Mouse (Mus musculus): Measurements from ENCODE around the gene Tmem72. TPM values are rescaled to one million over a fixed set of nuclear protein-coding genes. Genes with fewer than 3 reads are reported as not detected.

Gene Tmem72
- polyA plus RNA-seq, 1 experiment, result 0.01 TPM

DNA sequence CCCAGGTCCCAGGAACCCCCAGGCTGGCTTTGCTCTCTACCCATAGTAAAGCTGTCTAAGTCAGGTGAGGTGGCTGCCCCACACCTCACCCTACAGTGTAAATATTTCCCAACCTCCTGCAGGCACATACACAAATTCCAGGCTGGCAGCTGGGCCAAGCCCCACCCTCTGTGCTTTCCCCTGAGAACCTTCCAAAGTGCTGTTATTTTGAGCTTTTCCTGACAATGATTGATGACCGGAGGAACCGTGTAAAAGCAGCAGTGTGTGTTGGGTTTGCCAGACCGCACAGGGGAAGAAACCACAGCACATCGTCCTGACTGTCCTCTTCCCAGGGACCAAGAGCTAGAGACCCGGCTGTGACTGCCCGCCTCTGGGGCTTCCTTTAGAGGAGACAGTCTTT lies 66.3 kb downstream of the Tmem72 start, which contains the start of gene Depp1:
Depp1 (plus strand) TSS at position 204 of the 400 bp plus-strand sequence.
- DNase-seq (ENCODE audit: low read depth), result no peak

- no peak for DNase-seq (ENCODE audit: low read depth)
Measured at GRCm38 (mm10) chr6:116649811-116650210, 66.9 kb downstream of the Tmem72 start.

DNA sequence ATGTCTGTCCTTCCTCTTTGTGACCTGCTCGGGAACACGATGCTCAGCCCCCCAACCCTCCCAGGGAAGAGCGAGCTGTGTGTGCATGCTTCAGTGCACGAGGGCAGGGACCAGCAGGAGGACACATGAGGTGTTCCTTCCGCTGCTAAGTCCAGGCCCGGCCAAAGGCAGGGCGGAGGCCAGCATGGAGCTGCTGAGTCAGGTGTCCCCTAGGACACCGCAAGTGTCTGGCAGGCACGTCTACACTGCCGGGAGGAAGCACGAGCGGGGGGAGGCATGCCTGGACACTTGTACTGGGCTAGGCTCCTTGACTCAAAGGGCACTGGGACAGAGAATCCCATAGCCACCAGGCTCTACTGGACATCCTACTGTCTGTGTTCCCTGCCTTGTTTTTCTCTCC lies 69.0 kb downstream of the Tmem72 start:
- DNase-seq (ENCODE audit: low read depth), result no peak

DNA sequence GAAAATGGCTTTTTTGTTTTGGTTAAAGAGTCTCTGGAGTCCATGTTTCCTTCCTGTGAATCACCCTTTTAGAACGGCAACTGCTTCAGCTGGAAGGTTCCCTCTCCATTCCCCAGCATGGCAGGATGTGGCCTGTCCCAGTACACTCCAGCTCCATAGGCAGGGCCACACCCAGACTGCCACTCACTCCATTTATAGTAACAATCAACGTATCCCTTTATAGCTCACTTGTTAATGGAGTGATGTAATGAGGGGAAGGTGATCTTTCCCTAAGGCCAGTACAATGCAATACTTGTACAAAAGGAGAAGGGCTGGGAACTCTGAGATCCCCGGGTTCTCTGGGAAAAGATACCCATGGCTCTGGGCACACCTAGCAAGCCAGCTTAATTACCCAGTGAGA lies 72.4 kb downstream of the Tmem72 start:
- peak; percentile 50 for DNase-seq (ENCODE audit: low read depth)

DNA sequence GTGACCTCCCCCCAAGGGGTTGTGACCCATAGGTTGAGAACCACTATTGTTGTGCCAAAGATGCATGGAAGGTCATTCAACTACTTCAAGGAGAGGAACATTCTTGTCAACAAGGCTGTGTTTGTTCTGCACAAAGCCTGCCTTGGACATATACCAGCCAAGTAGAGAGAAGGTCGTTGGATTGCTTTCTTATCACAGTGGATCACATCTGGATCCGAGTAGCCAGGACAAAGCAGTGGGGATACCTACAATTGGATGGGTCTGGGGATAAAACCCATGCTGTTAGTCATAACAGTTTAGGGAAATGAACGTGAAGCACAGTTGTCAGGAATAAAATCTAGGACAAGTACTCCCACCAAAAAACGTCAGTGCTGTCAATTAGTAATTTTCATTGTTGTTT lies 72.8 kb downstream of the Tmem72 start:
- no peak for DNase-seq (ENCODE audit: low read depth)

- DNase-seq (ENCODE audit: low read depth), result no peak
Measured at GRCm38 (mm10) chr6:116642942-116643341, 73.8 kb downstream of the Tmem72 start.

- no peak for DNase-seq (ENCODE audit: low read depth)
Measured at GRCm38 (mm10) chr6:116639663-116640062, 77.0 kb downstream of the Tmem72 start.

DNA sequence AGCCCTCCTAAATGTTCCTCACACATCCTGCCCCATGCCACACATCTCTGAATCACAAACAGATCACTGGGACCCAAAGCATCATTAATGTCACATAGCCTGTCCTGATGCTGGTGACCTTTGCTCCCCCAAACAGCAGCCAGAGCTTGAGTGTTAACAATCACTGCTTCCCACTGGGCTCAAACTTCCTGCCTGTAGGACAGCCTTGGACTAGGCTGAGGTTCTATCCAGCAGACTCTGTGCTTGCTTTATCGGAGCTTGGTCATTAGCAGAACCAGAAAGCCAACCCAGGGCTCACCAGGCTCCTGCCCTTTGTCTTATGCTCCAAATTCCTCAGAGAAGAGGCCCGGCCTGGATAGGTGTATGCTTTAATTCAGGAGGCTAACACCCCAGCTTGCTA lies 77.8 kb downstream of the Tmem72 start:
- DNase-seq (ENCODE audit: low read depth), result no peak

DNA sequence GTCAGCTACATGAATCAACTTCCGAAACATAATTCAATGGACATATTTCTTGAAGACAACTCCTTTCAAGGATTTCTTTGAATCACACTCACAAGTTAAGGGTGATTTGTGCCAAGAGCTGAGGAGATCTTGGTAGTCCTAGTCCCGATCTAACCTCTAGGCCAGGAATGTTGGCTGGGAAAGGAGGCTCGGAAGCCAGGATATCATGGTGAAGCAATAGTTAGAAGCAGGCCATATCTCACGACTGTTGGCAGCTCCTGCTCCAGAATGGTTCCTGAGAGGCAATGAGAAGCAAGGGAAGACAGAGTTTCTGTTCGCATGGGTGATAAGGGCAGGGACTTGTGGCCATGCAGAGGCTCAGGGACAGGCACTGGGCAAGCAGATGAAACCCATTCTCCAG lies 79.2 kb downstream of the Tmem72 start:
- no peak for DNase-seq (ENCODE audit: low read depth)

DNA sequence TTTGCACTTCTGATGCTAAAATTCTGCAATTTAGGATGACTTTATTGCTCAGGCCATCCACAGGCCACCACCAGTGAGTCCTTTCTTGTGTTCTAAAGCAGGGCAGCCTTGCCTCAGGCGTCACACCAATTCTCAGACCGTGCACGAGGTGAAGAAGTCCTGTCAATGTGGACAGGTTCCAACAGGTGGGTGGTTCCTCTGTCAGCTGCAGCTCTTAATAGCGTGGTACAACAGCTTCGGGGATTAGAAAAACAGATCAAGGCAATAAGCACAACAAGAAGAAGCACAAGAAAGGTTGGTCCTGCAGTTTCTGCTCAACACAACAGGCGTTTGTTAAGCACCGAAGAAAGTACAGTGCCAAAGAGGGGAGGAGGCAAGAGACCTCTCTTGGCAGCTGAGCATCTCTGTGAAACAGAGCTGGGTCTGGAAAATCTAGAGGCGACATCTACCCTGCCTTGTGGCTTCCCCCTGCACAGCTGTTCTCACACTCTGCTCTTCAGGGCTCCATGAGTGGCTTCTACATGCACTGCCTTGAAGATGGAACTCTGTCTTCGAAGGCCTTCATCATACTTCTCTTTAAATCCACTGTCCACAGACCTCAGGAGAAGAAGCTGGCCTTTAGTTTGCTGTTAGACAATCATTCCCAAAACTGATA lies 80.0 kb downstream of the Tmem72 start:
- DNase-seq (ENCODE audit: low read depth), result no peak

GRCm38 (mm10) chr6:116635251-116636180 lies 81.2 kb downstream of the Tmem72 start:
- no peak for DNase-seq (ENCODE audit: low read depth)

DNA sequence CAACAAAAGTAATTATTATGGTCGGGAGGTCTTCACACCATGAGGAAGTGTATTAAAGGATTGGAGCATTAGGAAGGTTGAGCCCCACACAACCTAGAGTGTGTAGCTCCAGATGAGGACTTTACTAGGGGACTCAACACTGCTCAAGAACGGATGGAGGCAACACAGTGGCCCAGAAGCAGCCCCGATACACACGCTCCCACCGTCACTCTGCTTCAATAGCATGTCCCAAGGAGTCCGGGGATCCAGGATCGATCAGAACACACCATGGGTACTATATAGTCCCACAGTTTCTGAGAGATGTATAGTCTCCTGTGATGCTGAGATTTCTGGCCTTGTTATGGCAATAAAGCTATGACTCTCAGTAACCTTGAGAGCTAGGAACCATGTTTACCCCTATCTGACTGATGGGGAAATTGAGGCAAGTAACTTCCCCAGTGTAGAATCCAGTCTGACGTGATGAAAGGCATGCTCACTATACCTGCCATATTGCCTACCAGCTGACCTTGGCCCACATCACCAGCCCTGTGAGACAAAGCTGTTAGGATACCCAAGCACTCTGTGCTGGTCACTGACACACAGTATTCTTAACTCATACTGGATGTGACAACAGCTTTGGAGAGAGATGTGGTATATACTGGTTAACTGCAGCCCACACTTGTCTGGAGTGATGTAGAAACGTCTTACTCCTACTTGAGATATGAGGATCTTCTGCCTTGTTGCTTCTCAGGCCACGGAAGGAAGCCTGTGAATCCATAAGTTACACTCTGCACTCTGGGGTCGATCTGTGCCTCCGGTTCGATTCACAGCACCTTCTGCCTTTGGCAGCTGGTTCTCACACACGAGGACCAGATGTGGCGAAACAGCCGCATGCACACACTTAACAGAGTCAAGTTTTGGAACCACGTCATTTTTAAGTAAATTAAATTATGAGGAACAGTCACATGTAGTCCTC lies 82.7 kb downstream of the Tmem72 start:
- DNase-seq (ENCODE audit: low read depth), result no peak

- no peak for DNase-seq (ENCODE audit: low read depth)
Measured at GRCm38 (mm10) chr6:116632129-116632528, 84.6 kb downstream of the Tmem72 start.

DNA sequence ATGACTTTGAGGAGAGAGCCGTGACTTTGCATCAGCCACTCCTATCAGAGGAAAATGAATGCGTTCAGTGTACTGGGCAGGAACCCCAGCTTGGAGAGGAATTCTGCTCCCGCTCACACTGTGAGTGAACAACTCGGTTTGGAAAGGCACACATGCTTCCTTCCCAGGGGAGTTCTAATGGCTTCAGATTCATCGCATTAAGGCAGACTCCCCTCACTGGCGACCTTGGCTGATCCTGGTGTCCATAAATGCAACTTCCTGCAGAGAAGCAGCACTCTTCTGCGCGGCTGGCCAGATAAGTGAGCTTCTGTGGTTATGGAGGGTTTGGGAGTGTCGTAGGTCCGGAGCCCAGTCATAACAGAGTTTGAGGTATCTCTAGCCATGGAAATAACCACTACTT lies 86.9 kb downstream of the Tmem72 start:
- DNase-seq (ENCODE audit: low read depth), result no peak

Other genes starting within 250 kb of the Tmem72 start
- gene Olfr211, start 227.8 kb downstream of the Tmem72 start, polyA plus RNA-seq (2012; rRNA removed), result not detected in 2 replicates
- 0.09 TPM in 1 of 2 replicates, not detected in the other for gene Olfr212, start 210.4 kb downstream of the Tmem72 start, polyA plus RNA-seq (2012; rRNA removed)
- not detected in 2 replicates for gene Olfr213, start 178.5 kb downstream of the Tmem72 start, polyA plus RNA-seq (2012; rRNA removed)
- 0.09 and 0.14 TPM in 2 replicates for gene Gm5580, start 165.8 kb downstream of the Tmem72 start, polyA plus RNA-seq (2012; rRNA removed)
- gene Olfr214, start 162.7 kb downstream of the Tmem72 start, polyA plus RNA-seq (2012; rRNA removed), result not detected in 2 replicates
- gene Olfr215, start 132.7 kb downstream of the Tmem72 start, polyA plus RNA-seq (2012; rRNA removed), result not detected in 2 replicates
- gene Zfp422, start 87.9 kb downstream of the Tmem72 start, polyA plus RNA-seq (2012; rRNA removed), result 10.0 and 11.2 TPM in 2 replicates
- gene Depp1, start 66.3 kb downstream of the Tmem72 start, polyA plus RNA-seq (2012; rRNA removed), result 25.2 and 35.2 TPM in 2 replicates
- 13.9 and 14.6 TPM in 2 replicates for gene Rassf4, start 43.0 kb downstream of the Tmem72 start, polyA plus RNA-seq (2012; rRNA removed)

All from gonadal fat pad, adult 2 months (tissue).